Mouse (Mus musculus) ES-E14 (cell line): Measurements from ENCODE around the gene Izumo4. TPM values are rescaled to one million over a fixed set of nuclear protein-coding genes. Genes with fewer than 3 reads are reported as not detected.
A peak's percentile ranks its signal among the peaks of the same experiment; 100 is the strongest.

ENCODE experiments used
- DNase-seq: peaks from one replicate; pipeline ENCODE4 v3.0.0-alpha.2; 2013; ENCODE audit warnings: low read depth, low spot score
- H3K27ac ChIP-seq: 2 replicates; pipeline ENCODE4 v1.5.1; 2012; ENCODE audit warnings: low read depth, mild to moderate bottlenecking, low read length, moderate library complexity, mixed read lengths; ENCODE audit not compliant: poor library complexity, insufficient read depth, severe bottlenecking
- H3K36me3 ChIP-seq: 2 replicates; pipeline ENCODE4 v1.6.1; 2012; ENCODE audit warnings: mild to moderate bottlenecking, low read length, moderate library complexity, mixed read lengths; ENCODE audit not compliant: control insufficient read depth, poor library complexity, insufficient read depth, severe bottlenecking
- H3K4me1 ChIP-seq, 2 experiments: fragments of 150-350 bp in 1 of 2; sonication (generic) in 1 of 2; 2 replicates each; pipeline ENCODE4 v1.6.1; 2012; ENCODE audit warnings: low read length in 2 of 2, mild to moderate bottlenecking in 1 of 2, mixed read lengths in 1 of 2; ENCODE audit not compliant: control insufficient read depth in 2 of 2, insufficient read depth in 2 of 2, poor library complexity in 1 of 2
- H3K4me3 ChIP-seq, 2 experiments: fragments of 150-350 bp in 1 of 2; sonication (generic) in 1 of 2; 2 replicates each; pipeline ENCODE4 v1.5.1; 2012; ENCODE audit warnings: low read length in 2 of 2, low read depth in 1 of 2, mild to moderate bottlenecking in 1 of 2, mixed read lengths in 1 of 2; ENCODE audit not compliant: insufficient read depth in 1 of 2, poor library complexity in 1 of 2, severe bottlenecking in 1 of 2
- H3K9ac ChIP-seq: 2 replicates; pipeline ENCODE4 v1.6.1; 2012; ENCODE audit warnings: low read depth, mild to moderate bottlenecking, low read length, mixed read lengths; ENCODE audit not compliant: poor library complexity, insufficient read depth, severe bottlenecking
- H3K9me3 ChIP-seq: fragments of 150-350 bp; sonication (generic); 2 replicates; pipeline ENCODE4 v1.6.1; 2012; ENCODE audit warnings: low read depth, mild to moderate bottlenecking, low read length; ENCODE audit not compliant: control insufficient read depth, insufficient read depth
- CHD2 ChIP-seq: IDR thresholded peaks from 2 replicates; pipeline ENCODE4 v1.6.1; 2014; ENCODE audit warnings: mild to moderate bottlenecking, low read depth, low read length, inconsistent platforms
- HCFC1 ChIP-seq: IDR thresholded peaks from 2 replicates; pipeline ENCODE4 v1.6.1; 2012; ENCODE audit warnings: low read length, inconsistent platforms, borderline replicate concordance; ENCODE audit not compliant: insufficient read depth
- MAFK ChIP-seq: IDR thresholded peaks from 2 replicates; pipeline ENCODE4 v1.6.1; 2014; ENCODE audit warnings: mild to moderate bottlenecking, low read depth, low read length, inconsistent platforms; ENCODE audit not compliant: insufficient read depth
- ZC3H11A ChIP-seq: IDR thresholded peaks from 2 replicates; pipeline ENCODE4 v1.6.1; 2012; ENCODE audit warnings: low read depth, mild to moderate bottlenecking, inconsistent platforms, low read length, borderline replicate concordance
- ZNF384 ChIP-seq: IDR thresholded peaks from 2 replicates; pipeline ENCODE4 v1.6.1; 2012; ENCODE audit warnings: low read depth, low read length, inconsistent platforms
- in situ Hi-C, 2 experiments: fragments of 600-800 bp; cut with MboI; formaldehyde crosslinking; loops; one replicate each; pipeline ENCODE4 v1.15.1; 2025; ENCODE audit warnings: low sequenced_read_pairs in 2 of 2, inconsistent platforms in 1 of 2; ENCODE audit not compliant: unreplicated experiment in 2 of 2
- total RNA-seq: library from RNA; depleted of rRNA; stranded (reverse); fragments of 300-350 nt; gene quantifications from 2 replicates; pipeline ENCODE4 v1.2.3, GENCODE M21; 2012

Gene Izumo4
- total RNA-seq, 1 experiment, result 8.9 TPM

- Histone ChIP-seq H3K9ac (peak overlapping the region; percentile 50; the same call in 1 of the 2 replicates), H3K9me3 (no peaks in the 10 kb centered on the region), H3K36me3 (no peaks in the 10 kb centered on the region), H3K27ac (peak overlapping the region; percentile 54), H3K4me3 (0 out of 4 replicates have a peak overlapping the region, but pooled peaks of 1 of the 2 experiments have one; percentile 2), H3K4me1 (peaks cover 2 to 30% of the 10 kb centered on the region in 2 experiments)
- in situ Hi-C loops, result no loop called here
- peak; percentile 60 for DNase-seq
- TF ChIP-seq CHD2 (no peak), ZNF384 (no peak), HCFC1 (no peak), ZC3H11A (no peak), MAFK (no peak)
These were observed 42.8 kb upstream of the Izumo4 start for GRCm38 (mm10) chr10:80659213-80659612.

DNA sequence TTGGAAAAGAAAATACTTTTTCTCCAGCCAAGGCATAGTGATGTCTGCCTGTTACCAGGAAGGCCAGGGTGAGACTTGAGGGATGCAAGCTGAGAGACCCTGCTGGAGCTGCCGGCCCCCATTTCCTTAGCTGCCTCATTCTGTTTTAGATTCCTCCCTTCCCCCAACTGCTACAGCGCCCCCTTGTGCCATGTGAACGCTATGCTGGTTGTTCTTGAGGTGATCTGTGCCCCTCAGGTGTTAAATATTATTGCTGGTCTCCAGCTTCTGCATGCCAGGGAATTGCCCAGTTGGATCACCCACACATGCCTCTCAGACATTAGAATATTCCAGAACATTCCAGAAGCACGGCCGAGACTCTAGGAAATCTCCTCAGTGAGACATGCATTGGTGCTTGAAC is 40.8 kb upstream of the Izumo4 start:
- in situ Hi-C loops, result no loop called here
- TF ChIP-seq HCFC1 (no peak), CHD2 (peak; percentile 78)
- H3K27ac ChIP-seq, result no peak overlapping the region

DNA sequence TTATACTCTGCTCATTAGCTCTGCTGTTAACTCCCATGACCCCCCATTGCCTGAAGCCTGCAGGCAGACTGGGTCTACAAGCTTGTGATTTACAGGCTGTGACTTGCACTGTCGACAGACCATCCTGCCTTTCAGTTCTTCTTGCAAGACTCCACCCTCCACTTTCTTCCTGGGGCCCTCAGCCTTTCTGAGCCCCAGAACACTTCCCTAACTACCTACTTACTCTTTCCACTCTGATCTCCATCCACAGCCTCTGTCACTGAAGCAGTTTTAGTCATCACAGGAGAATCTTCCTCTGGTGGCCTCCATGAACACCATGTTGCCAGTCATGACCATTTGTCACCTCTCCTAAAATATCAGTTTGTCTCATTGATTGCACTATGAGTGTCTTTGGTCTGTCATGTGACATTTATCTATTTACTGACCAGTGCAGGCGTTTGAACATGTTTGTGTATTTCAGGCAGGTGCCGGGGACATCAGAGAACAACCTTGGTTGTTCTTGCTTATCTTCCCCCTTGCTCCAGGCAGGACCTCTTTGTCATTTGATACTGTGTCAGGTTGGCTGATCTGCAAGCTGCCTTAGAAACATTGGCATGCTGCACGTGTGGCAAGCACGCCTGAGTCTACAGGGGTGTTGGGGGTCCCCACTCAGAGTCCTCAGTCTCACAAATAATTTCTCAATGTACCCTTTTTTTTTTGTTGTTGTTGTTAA is 38.3 kb upstream of the Izumo4 start:
- in situ Hi-C loops, result no loop called here
- no peak overlapping the region for H3K4me3 ChIP-seq
- peaks cover under 1 to 26% of the 10 kb centered on the region in 2 experiments for H3K4me1 ChIP-seq
- TF ChIP-seq MAFK (no peak), ZC3H11A (no peak), ZNF384 (no peak), CHD2 (no peak), HCFC1 (no peak)
- H3K27ac ChIP-seq, result no peak overlapping the region
- peaks cover 22% of the 10 kb centered on the region for H3K36me3 ChIP-seq
- DNase-seq, result no peak
- H3K9ac ChIP-seq, result no peak overlapping the region
- no peaks in the 10 kb centered on the region for H3K9me3 ChIP-seq

More for the DNA sequence above, 40.8 kb upstream of the Izumo4 start:
- H3K9me3 ChIP-seq, result no peaks in the 10 kb centered on the region
- no peak overlapping the region for H3K4me3 ChIP-seq
- peaks cover 2 to 31% of the 10 kb centered on the region in 2 experiments for H3K4me1 ChIP-seq
- H3K36me3 ChIP-seq, result no peaks in the 10 kb centered on the region; the same call in 1 of the 2 replicates
- peak; percentile 83 for DNase-seq
- H3K9ac ChIP-seq, result no peak overlapping the region

- peaks cover 30% of the 10 kb centered on the region for H3K36me3 ChIP-seq
- H3K4me1 ChIP-seq, result peaks cover 0 to 24% of the 10 kb centered on the region in 2 experiments; a peak in 3 of 4 replicates
- H3K9ac ChIP-seq, result peak overlapping the region; percentile 73
- TF ChIP-seq ZNF384 (peak; percentile 79), CHD2 (no peak)
- H3K9me3 ChIP-seq, result no peaks in the 10 kb centered on the region
- no peak for DNase-seq
- H3K4me3 ChIP-seq, result peak overlapping the region; percentile 31 to 45
- peak overlapping the region; percentile 55; the same call in 1 of the 2 replicates for H3K27ac ChIP-seq
- in situ Hi-C loops, result no loop called here
These were observed 37.6 kb upstream of the Izumo4 start for GRCm38 (mm10) chr10:80664197-80665015.
